Mouse (Mus musculus): ENCODE measurements around the gene Ldb1. TPM values are rescaled to one million over a fixed set of nuclear protein-coding genes. Genes with fewer than 3 reads are reported as not detected.
A peak's percentile ranks its signal among the peaks of the same experiment; 100 is the strongest.

Ldb1 gene
- 86.3 and 121 TPM in 2 replicates for total RNA-seq (2014; fragmentation: Nextera tagmentation)
- total RNA-seq (2017), result 72.3 and 81.3 TPM in 2 replicates

GRCm38 (mm10) chr19:46044993-46045695 lies at the start of gene Ldb1:
Gene Ldb1 (minus strand): TSS chr19:46045214.
- ATAC-seq (replicated peaks; ENCODE audit: poor library complexity, severe bottlenecking), result peak; percentile 65

- ATAC-seq (replicated peaks; ENCODE audit: poor library complexity, severe bottlenecking), result no peak
Measured at GRCm38 (mm10) chr19:46094144-46094543, 49.1 kb upstream of the Ldb1 start.

- no peak for ATAC-seq (replicated peaks; ENCODE audit: poor library complexity, severe bottlenecking)
Measured at GRCm38 (mm10) chr19:46091641-46092040, 46.6 kb upstream of the Ldb1 start.

GRCm38 (mm10) chr19:46087871-46088270 lies 42.9 kb upstream of the Ldb1 start:
- ATAC-seq (replicated peaks; ENCODE audit: poor library complexity, severe bottlenecking), result no peak

- peak; percentile 67 for ATAC-seq (replicated peaks; ENCODE audit: poor library complexity, severe bottlenecking)
Measured at GRCm38 (mm10) chr19:46086337-46086736, 41.3 kb upstream of the Ldb1 start.

GRCm38 (mm10) chr19:46085185-46085584 lies 40.2 kb upstream of the Ldb1 start:
- no peak for ATAC-seq (replicated peaks; ENCODE audit: poor library complexity, severe bottlenecking)

- ATAC-seq (replicated peaks; ENCODE audit: poor library complexity, severe bottlenecking), result no peak
Measured at GRCm38 (mm10) chr19:46078535-46078934, 33.5 kb upstream of the Ldb1 start.

GRCm38 (mm10) chr19:46075616-46076607 lies 30.9 kb upstream of the Ldb1 start, which contains the start of gene Nolc1:
Gene Nolc1 (plus strand): TSS chr19:46075863.
- ATAC-seq (replicated peaks; ENCODE audit: poor library complexity, severe bottlenecking), result peak; percentile 96

- no peak for ATAC-seq (replicated peaks; ENCODE audit: poor library complexity, severe bottlenecking)
Measured at GRCm38 (mm10) chr19:46074266-46074665, 29.3 kb upstream of the Ldb1 start.

GRCm38 (mm10) chr19:46073285-46073684 lies 28.3 kb upstream of the Ldb1 start:
- no peak for ATAC-seq (replicated peaks; ENCODE audit: poor library complexity, severe bottlenecking)

GRCm38 (mm10) chr19:46068054-46068453 lies 23.0 kb upstream of the Ldb1 start:
- ATAC-seq (replicated peaks; ENCODE audit: poor library complexity, severe bottlenecking), result no peak

- no peak for ATAC-seq (replicated peaks; ENCODE audit: poor library complexity, severe bottlenecking)
Measured at GRCm38 (mm10) chr19:46060845-46061244, 15.8 kb upstream of the Ldb1 start.

- ATAC-seq (replicated peaks; ENCODE audit: poor library complexity, severe bottlenecking), result no peak
Measured at GRCm38 (mm10) chr19:46058466-46058865, 13.5 kb upstream of the Ldb1 start.

GRCm38 (mm10) chr19:46056947-46057607 lies 12.1 kb upstream of the Ldb1 start:
- peak; percentile 72 for ATAC-seq (replicated peaks; ENCODE audit: poor library complexity, severe bottlenecking)

- ATAC-seq (replicated peaks; ENCODE audit: poor library complexity, severe bottlenecking), result peak; percentile 86
Measured at GRCm38 (mm10) chr19:46056388-46056946, 11.5 kb upstream of the Ldb1 start.

GRCm38 (mm10) chr19:46055752-46056387 lies 10.9 kb upstream of the Ldb1 start:
- ATAC-seq (replicated peaks; ENCODE audit: poor library complexity, severe bottlenecking), result peak; percentile 57

GRCm38 (mm10) chr19:46050462-46050861 lies 5.4 kb upstream of the Ldb1 start:
- ATAC-seq (replicated peaks; ENCODE audit: poor library complexity, severe bottlenecking), result peak; percentile 74

GRCm38 (mm10) chr19:46049129-46049528 lies 4.1 kb upstream of the Ldb1 start:
- no peak for ATAC-seq (replicated peaks; ENCODE audit: poor library complexity, severe bottlenecking)

GRCm38 (mm10) chr19:46047426-46047825 lies 2.4 kb upstream of the Ldb1 start:
- no peak for ATAC-seq (replicated peaks; ENCODE audit: poor library complexity, severe bottlenecking)

- ATAC-seq (replicated peaks; ENCODE audit: poor library complexity, severe bottlenecking), result no peak
Measured at GRCm38 (mm10) chr19:46046621-46047025, 1.6 kb upstream of the Ldb1 start.

All from granulocyte monocyte progenitor cell, adult 5-6 weeks (primary cell).